Mouse (Mus musculus) lung, embryonic 15.5 days (tissue): ENCODE measurements around the gene Smarcc1. TPM values are rescaled to one million over a fixed set of nuclear protein-coding genes. Genes with fewer than 3 reads are reported as not detected.
"Not testable (repeated sequence)": the region's sequence is repeated elsewhere in the genome, so short reads cannot be mapped to it uniquely, and the experiment has no call there.

Experiments
- ATAC-seq: fragments of 200-750 bp; cut with Nextera tagmentation; 2 replicates; pipeline ENCODE4 v1.8.0; 2017; ENCODE audit warnings: moderate number of reproducible peaks, borderline replicate concordance; ENCODE audit not compliant: low FRiP score, low TSS enrichment; ENCODE audit errors: extremely low read depth
- H3K27ac ChIP-seq: fragments of 300-500 bp; sonication (generic); 2 replicates; pipeline ENCODE4 v1.5.1; 2015; ENCODE audit warnings: moderate library complexity, mild to moderate bottlenecking, inconsistent platforms
- H3K27me3 ChIP-seq: fragments of 300-500 bp; sonication (generic); 2 replicates; pipeline ENCODE4 v1.6.1; 2015; ENCODE audit warnings: inconsistent platforms
- H3K36me3 ChIP-seq: fragments of 300-500 bp; sonication (generic); 2 replicates; pipeline ENCODE4 v1.6.1; 2015; ENCODE audit warnings: inconsistent platforms
- H3K4me1 ChIP-seq: fragments of 300-500 bp; sonication (generic); 2 replicates; pipeline ENCODE4 v1.6.1; 2015; ENCODE audit warnings: inconsistent platforms
- H3K4me2 ChIP-seq: fragments of 300-500 bp; sonication (generic); 2 replicates; pipeline ENCODE4 v1.6.1; 2015; ENCODE audit warnings: inconsistent platforms, mild to moderate bottlenecking, moderate library complexity
- H3K4me3 ChIP-seq: fragments of 300-500 bp; sonication (generic); 2 replicates; pipeline ENCODE4 v1.5.1; 2015; ENCODE audit warnings: mild to moderate bottlenecking, inconsistent platforms
- H3K9ac ChIP-seq: fragments of 300-500 bp; sonication (generic); 2 replicates; pipeline ENCODE4 v1.6.1; 2015; ENCODE audit warnings: inconsistent platforms
- H3K9me3 ChIP-seq: fragments of 300-500 bp; sonication (generic); 2 replicates; pipeline ENCODE4 v1.6.1; 2016; ENCODE audit warnings: inconsistent platforms
- WGBS: fragments of 180-500 bp; shearing (Covaris S2); methylation state at CpG from one replicate; pipeline ENCODE4 v1.1.7; 2015; 5-methylcytosine and 5-hydroxymethylcytosine counted together
- polyA plus RNA-seq: library from polyadenylated mRNA; unstranded; fragments of >200 nt; fragmentation: Nextera tagmentation; extraction: Ambion mirVana; gene quantifications from 2 replicates; pipeline ENCODE4 v1.2.1, GENCODE M21; 2015

Smarcc1 gene
- polyA plus RNA-seq, 1 experiment from 2014 or later: 122 TPM

GRCm38 (mm10) chr9:110132921-110133320 is 15.4 kb downstream of the Smarcc1 start:
- Histone ChIP-seq H3K4me1 (peaks cover 28% of the 10 kb centered on the region), H3K4me2 (peak overlapping the region; percentile 70), H3K9me3 (no peaks in the 10 kb centered on the region), H3K27me3 (no peaks in the 10 kb centered on the region), H3K9ac (peak overlapping the region; percentile 99; the same call in 1 of the 2 replicates), H3K4me3 (peak overlapping the region; percentile 99), H3K36me3 (peaks cover 28% of the 10 kb centered on the region), H3K27ac (no peak overlapping the region)
- no peak for ATAC-seq
- WGBS: 52% methylated on average over 6 of the region's 6 CpGs

- no peaks in the 10 kb centered on the region for H3K9me3 ChIP-seq
- H3K4me2 ChIP-seq: peak overlapping the region; percentile 70; the same call in 1 of the 2 replicates
- 0 out of 2 replicates have a peak overlapping the region, but pooled peaks have one; percentile 2 for H3K4me3 ChIP-seq
- no peak overlapping the region for H3K9ac ChIP-seq
- peaks cover 33% of the 10 kb centered on the region for H3K36me3 ChIP-seq
- ATAC-seq: no peak
- no peak overlapping the region for H3K27ac ChIP-seq
- no peaks in the 10 kb centered on the region for H3K27me3 ChIP-seq
- H3K4me1 ChIP-seq: peaks cover 28% of the 10 kb centered on the region
- 75% methylated on average over 5 of the region's 5 CpGs for WGBS
Observed at GRCm38 (mm10) chr9:110134176-110134575, 16.7 kb downstream of the Smarcc1 start.

- Histone ChIP-seq H3K27ac (no peak overlapping the region), H3K9ac (no peak overlapping the region), H3K9me3 (no peaks in the 10 kb centered on the region), H3K27me3 (no peaks in the 10 kb centered on the region), H3K36me3 (peaks cover 58% of the 10 kb centered on the region), H3K4me2 (no peak overlapping the region), H3K4me1 (peaks cover 6% of the 10 kb centered on the region), H3K4me3 (no peak overlapping the region)
- no peak for ATAC-seq
- 87% methylated on average over 4 of the region's 4 CpGs for WGBS
Observed at GRCm38 (mm10) chr9:110139119-110139518, 21.6 kb downstream of the Smarcc1 start.

GRCm38 (mm10) chr9:110142097-110142496 is 24.6 kb downstream of the Smarcc1 start:
- Histone ChIP-seq H3K9me3 (no peaks in the 10 kb centered on the region), H3K4me2 (no peak overlapping the region), H3K4me1 (no peaks in the 10 kb centered on the region), H3K27ac (no peak overlapping the region), H3K36me3 (peaks cover 44% of the 10 kb centered on the region), H3K9ac (no peak overlapping the region), H3K4me3 (no peak overlapping the region), H3K27me3 (no peaks in the 10 kb centered on the region)
- 91% methylated on average over 1 of the region's 1 CpGs for WGBS
- no peak for ATAC-seq

DNA sequence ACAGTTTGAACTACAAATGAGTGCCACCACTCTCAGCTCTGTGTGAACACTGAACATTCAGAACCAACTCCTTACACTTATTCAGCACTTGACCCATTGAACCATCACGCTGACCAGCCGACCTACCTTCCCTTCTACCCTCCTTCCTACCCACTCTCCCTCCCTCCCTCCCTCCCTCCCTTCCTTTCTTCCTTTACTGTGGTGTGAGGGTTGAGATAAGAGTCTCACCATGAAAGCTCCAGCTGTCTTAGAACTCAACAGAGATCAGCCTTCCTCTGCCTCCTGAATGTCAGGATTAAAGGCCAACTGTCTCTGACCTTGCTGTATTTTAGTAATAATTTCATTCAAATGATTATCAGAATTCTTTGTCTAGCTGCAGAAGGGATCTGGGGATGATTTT is 31.1 kb downstream of the Smarcc1 start:
- H3K36me3 ChIP-seq: peaks cover 59% of the 10 kb centered on the region

GRCm38 (mm10) chr9:110159036-110159435 is 41.5 kb downstream of the Smarcc1 start:
- Histone ChIP-seq H3K4me1 (no peaks in the 10 kb centered on the region), H3K9ac (no peak overlapping the region), H3K36me3 (peaks cover 66% of the 10 kb centered on the region), H3K9me3 (no peaks in the 10 kb centered on the region), H3K4me2 (no peak overlapping the region), H3K4me3 (no peak overlapping the region), H3K27me3 (no peaks in the 10 kb centered on the region), H3K27ac (no peak overlapping the region)
- no peak for ATAC-seq
- WGBS: 92% methylated on average over 1 of the region's 1 CpGs

More for the DNA sequence above, 31.1 kb downstream of the Smarcc1 start:
- H3K4me2 ChIP-seq: no peak overlapping the region
- H3K9me3 ChIP-seq: no peaks in the 10 kb centered on the region
- no peaks in the 10 kb centered on the region for H3K27me3 ChIP-seq
- H3K4me3 ChIP-seq: no peak overlapping the region
- WGBS: 65% methylated on average over 2 of the region's 2 CpGs
- no peak for ATAC-seq
- no peak overlapping the region for H3K27ac ChIP-seq
- no peak overlapping the region for H3K9ac ChIP-seq
- no peaks in the 10 kb centered on the region for H3K4me1 ChIP-seq

DNA sequence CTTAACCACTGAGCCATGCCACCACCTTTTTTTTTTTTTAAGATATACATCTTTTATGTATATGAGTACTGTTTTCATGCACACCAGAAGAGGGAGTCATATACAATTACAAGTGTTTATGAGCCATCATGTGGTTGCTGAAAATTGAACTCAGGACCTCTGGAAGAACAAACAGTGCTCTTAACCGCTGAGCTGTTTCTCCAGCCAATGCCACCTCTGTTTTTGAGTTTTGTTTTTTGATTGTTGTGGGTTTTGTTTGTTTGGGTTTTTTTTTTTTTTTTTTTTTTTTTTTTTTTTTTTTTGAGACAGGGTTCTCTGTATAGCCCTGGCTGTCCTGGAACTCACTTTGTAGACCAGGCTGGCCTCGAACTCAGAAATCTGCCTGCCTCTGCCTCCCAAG is 43.0 kb downstream of the Smarcc1 start:
- not testable (repeated sequence) for H3K4me3 ChIP-seq, H3K27me3 ChIP-seq, H3K4me1 ChIP-seq, H3K4me2 ChIP-seq, H3K27ac ChIP-seq, H3K9ac ChIP-seq, H3K9me3 ChIP-seq, ATAC-seq
- 91% methylated on average over 2 of the region's 2 CpGs for WGBS
- peaks cover 66% of the 10 kb centered on the region for H3K36me3 ChIP-seq

GRCm38 (mm10) chr9:110162441-110162840 is 44.9 kb downstream of the Smarcc1 start:
- Histone ChIP-seq H3K36me3 (peaks cover 66% of the 10 kb centered on the region), H3K27ac (no peak overlapping the region), H3K27me3 (no peaks in the 10 kb centered on the region), H3K4me1 (no peaks in the 10 kb centered on the region), H3K4me3 (no peak overlapping the region), H3K9ac (no peak overlapping the region), H3K4me2 (no peak overlapping the region), H3K9me3 (no peaks in the 10 kb centered on the region)
- ATAC-seq: no peak
- WGBS: 94% methylated on average over 5 of the region's 5 CpGs

DNA sequence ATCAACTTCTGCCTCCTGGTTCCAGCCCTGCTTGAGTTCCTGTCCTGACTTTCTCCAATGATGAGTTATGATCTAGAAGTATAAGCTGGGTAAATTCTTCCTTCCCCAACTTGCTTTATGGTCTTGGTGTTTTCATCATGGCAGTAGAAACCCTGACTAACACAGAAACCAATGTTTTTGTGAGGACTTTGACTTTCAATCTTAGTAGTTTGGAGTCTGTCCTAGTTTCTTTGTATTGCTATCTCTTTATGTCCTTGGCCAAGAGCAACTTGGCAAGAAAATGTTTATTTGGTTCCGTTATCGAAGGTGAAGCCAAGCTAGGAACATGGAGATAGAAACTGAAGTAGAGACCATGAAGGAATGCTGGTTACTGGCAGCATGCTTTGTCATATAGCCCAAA is 45.6 kb downstream of the Smarcc1 start:
- no peaks in the 10 kb centered on the region for H3K4me1 ChIP-seq
- no peak overlapping the region for H3K4me2 ChIP-seq
- H3K36me3 ChIP-seq: peaks cover 66% of the 10 kb centered on the region
- ATAC-seq: no peak
- no peak overlapping the region for H3K4me3 ChIP-seq
- H3K9me3 ChIP-seq: no peaks in the 10 kb centered on the region
- no peak overlapping the region for H3K27ac ChIP-seq
- no peaks in the 10 kb centered on the region for H3K27me3 ChIP-seq
- 81% methylated on average over 2 of the region's 2 CpGs for WGBS
- H3K9ac ChIP-seq: no peak overlapping the region

DNA sequence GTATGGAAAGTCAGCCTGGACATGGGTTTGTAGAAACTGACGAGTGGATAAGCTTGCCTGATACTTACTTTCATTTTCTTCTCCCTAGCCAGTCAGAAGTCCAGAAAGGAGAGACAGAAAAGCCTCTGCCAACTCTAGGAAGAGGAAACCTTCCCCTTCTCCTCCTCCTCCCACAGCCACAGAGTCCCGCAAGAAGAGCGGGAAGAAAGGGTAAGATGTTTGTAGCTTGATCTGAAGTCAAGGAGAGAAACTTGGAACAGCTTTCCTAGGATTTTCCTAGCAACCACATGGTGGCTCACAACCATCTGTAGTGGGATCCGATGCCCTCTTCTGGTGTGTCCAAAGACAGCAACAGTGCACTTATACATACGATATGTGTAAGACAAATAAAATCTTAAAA is 53.4 kb downstream of the Smarcc1 start:
- Histone ChIP-seq H3K9ac (no peak overlapping the region), H3K9me3 (no peaks in the 10 kb centered on the region), H3K27me3 (no peaks in the 10 kb centered on the region), H3K27ac (no peak overlapping the region), H3K4me3 (no peak overlapping the region), H3K4me2 (no peak overlapping the region), H3K36me3 (peaks cover 76% of the 10 kb centered on the region), H3K4me1 (no peaks in the 10 kb centered on the region)
- no peak for ATAC-seq
- WGBS: 90% methylated on average over 5 of the region's 5 CpGs

DNA sequence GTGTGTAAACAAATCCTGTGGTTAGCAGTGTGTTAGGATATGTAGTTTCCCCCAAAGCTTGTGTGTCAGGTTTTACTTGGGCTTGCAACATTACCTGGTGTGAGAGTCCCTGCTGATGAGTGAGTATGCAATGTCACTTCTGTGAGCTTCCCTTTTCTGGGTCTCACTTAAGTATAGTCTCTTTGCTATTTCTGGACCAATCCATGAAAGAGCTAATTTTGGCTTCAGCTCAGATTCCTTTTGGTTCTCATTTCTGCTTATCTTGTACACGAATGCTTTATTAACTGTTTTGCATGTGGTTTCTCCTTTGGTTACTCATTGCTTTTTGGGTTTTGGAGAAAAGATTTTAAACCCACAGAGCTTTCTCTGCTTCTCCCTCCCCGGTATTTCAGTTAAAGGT is 82.4 kb downstream of the Smarcc1 start:
- 80% methylated on average over 2 of the region's 2 CpGs for WGBS
- H3K4me3 ChIP-seq: no peak overlapping the region
- H3K9ac ChIP-seq: no peak overlapping the region
- no peak overlapping the region for H3K27ac ChIP-seq
- no peak for ATAC-seq
- H3K4me1 ChIP-seq: no peaks in the 10 kb centered on the region
- no peak overlapping the region for H3K4me2 ChIP-seq
- H3K36me3 ChIP-seq: peaks cover 73% of the 10 kb centered on the region
- H3K27me3 ChIP-seq: no peaks in the 10 kb centered on the region
- H3K9me3 ChIP-seq: no peaks in the 10 kb centered on the region

- 71% methylated on average over 15 of the region's 15 CpGs for WGBS
- no peak overlapping the region for H3K9ac ChIP-seq
- no peaks in the 10 kb centered on the region for H3K9me3 ChIP-seq
- no peak overlapping the region for H3K27ac ChIP-seq
- no peak overlapping the region for H3K4me2 ChIP-seq
- H3K4me1 ChIP-seq: no peaks in the 10 kb centered on the region
- no peak overlapping the region for H3K4me3 ChIP-seq
- no peak for ATAC-seq
- peaks cover 73% of the 10 kb centered on the region for H3K36me3 ChIP-seq
- no peaks in the 10 kb centered on the region for H3K27me3 ChIP-seq
Observed at GRCm38 (mm10) chr9:110205526-110206404, 88.3 kb downstream of the Smarcc1 start.
